Mouse (Mus musculus): Measurements from ENCODE around the gene Rps27a.
"Not testable (repeated sequence)": the region's sequence is repeated elsewhere in the genome, so short reads cannot be mapped to it uniquely, and the experiment has no call there.

The Rps27a gene

DNA sequence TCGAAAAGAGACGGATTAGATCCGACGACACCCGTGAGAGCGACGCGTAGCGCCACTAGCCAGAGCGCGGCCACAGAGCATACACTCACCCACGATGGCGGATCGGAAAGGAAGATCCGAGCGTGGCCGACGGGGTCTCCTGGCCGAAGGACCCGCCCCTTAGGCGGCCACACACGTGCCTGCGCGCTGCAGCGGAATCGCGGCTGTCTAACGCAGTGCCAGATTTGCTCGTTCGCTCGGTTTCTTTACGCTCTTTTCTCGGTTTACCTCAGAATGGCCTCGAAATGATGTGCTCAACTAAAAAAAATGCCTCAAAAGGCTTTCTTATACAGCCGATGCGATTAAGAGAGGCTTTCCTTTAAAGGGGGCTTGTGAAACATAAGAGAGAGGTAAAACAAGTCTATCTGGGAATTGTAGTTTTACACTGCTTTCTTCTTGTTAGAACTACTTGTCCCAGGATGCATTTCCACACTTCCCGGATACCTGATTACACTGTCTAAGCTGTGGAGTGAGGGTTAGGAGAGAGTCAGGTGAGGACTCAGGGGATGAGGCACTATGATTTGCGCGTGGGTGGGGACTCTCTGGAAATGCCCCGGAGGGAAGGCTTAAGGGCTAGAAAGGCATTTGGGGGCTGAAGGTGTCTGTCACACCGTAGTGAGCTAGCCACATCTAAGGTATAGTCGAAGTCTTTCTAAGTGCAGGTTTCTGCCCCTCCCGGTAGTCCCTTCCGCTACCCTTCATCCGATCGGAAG is at the start of gene Rps27a, which contains the start of gene Clhc1:
Rps27a (minus strand) TSS at position 358 of the 752 bp plus-strand sequence.
Clhc1 (plus strand) TSS at position 199 of the 752 bp plus-strand sequence.
- peak; percentile 93 to 95 for DNase-seq

DNA sequence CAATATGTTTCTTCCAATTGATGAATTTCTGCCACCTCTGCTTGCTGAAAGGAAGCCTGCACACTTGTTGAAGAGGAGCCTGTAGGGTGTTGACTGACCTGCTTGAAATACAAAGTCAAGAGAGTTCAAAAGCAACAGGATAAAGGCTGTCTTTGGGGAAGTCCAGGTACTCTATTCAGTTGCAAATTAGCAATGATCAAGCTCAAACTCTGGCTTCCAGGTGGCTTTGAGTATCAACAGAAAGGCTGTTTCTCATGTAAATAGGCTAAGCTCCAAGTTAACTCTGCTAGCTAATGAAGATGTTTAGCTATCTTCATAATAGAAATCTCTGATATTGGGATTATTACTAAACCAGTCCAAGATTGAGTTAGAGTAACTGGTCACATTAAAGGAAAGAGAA is 49.2 kb upstream of the Rps27a start:
- DNase-seq: no peak

DNA sequence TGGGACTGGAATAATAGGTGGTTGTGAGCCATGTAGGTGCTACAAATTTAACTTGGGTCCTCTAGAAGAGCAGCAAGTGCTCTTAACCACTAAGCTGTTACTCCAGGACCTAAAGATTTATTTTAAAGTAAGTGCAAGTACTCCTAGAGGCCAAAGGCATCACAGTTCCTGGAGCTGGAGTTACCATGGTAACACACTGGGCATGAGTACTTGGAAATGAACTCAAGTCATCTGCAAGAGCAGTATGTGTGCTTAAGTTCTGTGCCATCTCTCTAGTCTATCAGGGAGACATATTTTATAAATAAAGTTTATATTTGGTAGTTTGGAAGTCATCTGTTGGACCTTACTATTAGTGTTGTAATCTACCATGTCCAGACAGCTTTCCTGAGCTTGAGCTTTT is 47.3 kb upstream of the Rps27a start:
- no peak for DNase-seq

DNA sequence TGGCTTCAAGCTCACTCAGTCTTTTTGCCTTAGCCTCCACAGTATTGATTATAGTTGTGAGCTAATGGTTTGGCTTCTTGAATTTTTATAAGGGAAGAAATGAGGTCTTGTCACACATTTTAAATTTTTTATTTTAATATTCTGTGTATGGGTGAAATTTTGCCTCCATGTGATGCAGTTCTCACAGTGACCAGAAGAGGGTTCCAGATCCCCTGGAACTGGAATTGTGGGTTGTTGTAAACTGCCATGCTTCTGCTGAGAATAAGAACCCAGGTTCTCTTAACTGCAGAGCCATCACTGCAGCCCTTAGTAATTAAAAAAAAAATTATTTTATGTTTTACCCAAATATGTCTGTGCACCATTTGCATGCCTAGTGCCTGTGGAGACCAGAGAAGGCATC is 31.7 kb upstream of the Rps27a start:
- no peak for DNase-seq

DNA sequence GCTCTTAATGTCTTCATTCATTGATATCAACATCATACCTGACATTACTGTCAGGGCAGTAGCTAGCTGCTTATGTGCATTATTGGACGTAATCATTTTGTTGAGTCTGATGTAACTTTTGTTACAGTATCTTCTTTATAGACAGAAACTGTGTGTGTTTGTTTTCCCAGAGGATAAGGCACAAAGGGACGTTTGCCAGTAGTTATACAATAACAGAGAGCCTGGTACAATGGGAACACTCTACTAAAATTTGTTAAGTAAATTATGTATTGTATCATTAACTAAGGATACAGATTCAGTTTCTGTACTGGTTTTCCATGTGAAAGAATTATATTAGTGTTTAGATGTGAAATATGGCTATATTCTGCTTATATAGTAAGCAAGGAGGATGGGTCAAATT is 24.7 kb upstream of the Rps27a start:
- DNase-seq: no peak

DNA sequence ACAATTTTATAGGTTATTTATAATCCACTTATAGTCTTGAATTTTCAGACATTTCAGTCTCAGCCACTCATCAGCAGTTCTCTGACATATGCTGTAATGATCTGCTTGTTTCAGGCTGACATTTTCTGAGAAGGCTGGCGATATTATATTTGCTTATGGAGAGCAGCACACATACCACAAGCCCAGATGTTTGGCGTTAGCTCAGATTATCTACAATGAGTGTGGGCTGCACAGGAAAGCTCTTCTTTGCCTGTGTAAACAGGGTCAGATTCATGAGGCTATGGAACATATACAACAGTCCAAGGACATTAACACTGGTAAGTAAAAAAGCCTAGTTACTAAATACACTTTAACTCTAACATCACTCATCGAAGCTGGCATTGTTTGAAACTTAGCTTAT is 23.6 kb upstream of the Rps27a start:
- DNase-seq: no peak

DNA sequence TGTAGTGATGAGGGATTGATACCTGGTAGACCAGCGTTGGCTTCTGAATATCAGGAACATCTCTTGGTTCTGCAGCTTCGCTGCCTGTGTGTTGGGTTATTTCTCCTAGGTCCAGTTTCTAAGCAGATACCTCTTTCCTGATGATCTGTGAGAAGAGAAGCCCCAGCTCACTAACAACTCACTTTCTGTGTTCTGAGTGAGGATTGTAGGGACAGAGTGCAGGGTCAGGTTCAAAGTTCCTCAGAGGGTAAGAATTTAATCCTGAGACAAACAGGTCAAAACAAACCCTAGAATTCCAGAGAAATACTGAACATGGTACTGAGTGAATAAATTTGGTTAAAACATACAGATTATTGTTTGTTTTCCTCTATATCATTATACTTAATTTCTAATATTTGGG is 15.5 kb upstream of the Rps27a start:
- DNase-seq: no peak

DNA sequence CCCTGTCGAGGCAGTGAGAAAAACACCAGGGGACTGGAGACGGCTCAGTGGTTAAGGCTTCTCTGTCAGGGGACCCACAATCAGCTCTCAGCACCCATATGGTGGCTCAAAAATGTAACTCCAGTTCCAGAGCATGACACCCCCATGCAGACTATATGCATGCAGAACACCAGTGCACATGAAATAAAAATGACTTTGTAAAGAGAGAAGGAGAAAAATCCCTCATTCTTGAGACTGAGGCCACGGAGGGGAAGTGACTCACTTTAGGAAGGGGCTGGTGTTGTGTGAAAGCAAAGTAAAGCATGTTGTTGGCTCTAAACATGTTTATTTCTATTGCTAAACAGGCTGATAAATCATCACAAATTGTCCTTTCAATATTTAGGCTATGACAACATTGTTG is 13.1 kb upstream of the Rps27a start:
- no peak for DNase-seq

DNA sequence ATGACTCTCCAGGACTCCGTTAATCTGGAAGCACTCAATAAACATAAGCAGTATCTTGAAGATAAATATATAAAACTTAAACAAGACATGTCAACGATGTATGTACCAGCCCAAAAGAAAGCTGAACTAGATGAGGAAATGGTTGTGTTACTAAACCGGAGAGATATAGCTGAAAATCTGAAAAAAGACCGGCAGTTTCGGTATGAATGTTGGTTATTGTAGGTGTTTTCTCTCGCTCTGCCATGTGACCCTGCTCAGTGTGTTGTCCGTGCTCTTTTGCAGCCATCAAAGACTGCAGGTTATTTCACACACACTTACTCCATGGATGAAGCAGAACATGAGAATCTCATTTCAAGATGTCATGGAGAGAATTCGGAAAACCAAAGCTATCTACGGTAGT is 12.5 kb upstream of the Rps27a start:
- DNase-seq: no peak

DNA sequence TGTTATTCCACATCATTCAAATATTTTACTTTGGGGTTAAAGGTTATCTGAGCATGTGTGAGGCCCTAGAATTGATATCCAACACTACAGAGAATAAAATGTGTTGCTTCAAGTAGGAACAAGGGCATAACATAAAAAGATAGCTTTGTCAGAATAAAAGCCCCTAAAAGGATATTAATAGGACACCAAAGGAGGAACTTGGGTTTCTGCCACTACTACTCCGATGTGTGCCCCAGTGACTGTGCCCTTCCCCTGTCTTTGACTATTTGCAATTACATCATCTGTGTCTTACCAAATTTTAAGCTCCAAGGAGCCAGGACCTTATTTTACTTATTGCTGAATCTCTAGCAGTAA is 1.5 kb upstream of the Rps27a start:
- no peak for DNase-seq

DNA sequence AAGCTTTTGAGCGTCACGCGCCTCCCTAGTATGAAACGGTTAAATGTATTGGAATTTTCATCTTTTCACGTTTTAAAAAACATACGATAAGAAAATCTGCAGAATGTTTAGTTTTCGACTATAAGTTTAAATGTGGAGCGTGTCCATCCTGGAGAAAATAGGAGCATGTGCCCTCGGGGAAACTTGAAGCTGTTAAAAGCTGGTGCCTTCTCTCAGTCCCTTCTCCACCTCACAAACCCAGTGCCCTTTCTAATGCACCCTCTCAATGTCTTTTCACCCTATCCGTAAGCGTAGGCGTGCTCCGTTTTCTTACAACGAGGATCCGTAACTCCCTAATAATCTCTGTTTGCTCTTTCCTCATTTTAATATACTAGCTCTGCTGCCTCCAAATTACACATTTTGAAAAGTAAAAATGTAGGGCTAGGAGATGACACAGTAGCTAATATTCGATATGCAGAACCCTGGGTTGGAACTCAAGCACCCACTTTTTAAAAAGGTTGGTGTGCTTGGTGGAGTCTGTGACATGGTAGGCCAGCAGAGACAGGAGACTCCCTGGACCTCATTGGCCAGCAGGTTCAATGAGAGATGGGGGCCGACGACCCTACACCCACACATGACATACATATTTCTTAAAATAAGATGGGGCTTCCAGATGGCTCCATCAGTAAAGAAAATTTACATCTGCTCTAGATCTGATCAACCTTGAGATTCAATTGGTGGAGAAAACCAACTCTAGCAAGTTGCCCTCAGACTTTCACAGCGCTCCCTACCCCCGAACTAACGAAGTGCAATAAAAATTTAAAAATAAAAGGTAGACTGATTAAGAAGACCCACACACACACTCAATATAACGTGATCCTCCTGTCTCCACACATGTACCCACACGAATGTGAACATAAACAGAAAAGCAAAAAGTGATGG is 855 bp upstream of the Rps27a start:
- DNase-seq: peak in 1 of 2 experiments; percentile 8

DNA sequence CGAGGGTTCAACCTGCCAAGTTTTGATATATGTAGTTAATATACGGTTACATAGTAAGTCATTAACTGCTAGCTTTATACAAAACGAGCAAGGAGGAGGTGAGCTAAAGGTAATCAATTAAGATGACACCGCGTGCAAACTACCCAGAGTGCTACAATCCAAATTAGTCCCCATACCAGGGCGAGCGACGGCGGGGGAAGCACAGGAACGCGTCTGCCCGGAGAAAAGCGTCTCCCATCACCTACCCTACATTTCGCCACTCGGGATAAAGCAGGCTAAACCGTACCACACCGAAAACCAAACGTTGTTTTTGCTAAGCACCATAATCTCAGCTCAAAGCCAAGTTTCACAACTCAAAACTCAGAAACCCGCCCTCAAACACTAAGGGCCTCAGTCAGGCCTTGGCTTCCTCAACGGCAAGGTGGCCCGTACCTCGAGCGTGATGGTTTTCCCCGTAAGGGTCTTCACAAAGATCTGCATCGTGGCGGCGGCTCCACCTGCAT is 609 bp downstream of the Rps27a start:
- DNase-seq: no peak

DNA sequence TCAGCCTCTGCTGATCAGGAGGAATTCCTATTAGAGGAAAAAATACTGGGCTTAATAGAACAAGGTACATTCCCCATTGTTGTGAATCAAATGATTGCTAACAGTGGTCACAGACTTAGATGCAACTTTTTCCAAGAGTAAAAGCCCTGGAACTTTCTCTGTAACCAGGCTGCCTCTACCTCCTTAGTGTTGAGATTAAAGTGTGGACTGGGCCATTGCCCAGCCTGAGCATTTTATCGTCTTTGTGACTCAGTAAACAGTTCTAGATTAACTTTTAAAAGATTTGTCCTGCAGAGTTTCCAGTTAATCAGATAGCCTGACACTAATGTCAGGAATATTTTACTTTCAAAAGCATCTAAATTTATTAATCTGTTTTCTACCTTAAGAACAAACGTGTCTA is 1.1 kb downstream of the Rps27a start:
- DNase-seq: no peak

DNA sequence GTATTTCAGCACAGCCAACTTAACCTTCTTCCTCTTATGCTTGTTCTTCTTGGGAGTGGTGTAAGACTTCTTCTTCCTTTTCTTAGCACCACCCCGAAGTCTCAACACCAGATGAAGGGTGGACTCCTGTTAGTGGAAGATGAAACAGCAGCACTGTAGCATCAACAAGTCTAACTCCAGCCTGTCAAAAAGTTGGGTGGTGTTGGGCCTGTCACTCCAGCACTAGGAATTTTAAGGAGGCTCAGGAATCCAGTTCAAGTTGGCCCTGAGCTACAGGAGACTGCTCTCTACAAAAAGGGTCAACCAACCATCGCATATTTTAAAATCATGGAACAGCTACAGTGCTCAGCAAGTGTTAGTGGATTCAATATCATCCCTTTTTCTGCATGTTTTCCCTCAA is 1.6 kb downstream of the Rps27a start:
- not testable (repeated sequence) for DNase-seq

DNA sequence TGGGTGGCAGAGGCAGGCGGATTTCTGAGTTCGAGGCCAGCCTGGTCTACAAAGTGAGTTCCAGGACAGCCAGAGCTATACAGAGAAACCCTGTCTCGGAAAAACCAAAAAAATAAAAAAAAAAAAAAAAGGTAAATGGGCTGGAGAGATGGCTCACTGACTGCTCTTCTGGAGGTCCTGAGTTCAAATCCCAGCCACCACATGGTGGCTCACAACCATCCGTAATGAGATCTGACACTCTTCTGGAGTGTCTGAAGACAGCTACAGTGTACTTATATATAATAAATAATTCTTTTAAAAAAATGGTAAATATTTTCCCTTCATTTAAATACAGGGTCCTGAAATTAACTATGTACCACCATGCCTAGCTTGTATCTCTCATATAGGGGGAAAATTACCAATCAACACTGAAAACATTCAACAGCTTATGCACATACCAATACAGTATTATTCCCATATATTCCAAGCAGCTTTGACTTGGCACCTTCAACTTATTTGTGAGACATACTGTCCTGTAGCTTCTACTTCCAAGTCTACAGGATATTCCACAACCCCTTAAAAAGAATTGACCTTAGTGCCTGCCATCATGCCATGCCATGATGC is 2.7 kb downstream of the Rps27a start:
- not testable (repeated sequence) for DNase-seq

DNA sequence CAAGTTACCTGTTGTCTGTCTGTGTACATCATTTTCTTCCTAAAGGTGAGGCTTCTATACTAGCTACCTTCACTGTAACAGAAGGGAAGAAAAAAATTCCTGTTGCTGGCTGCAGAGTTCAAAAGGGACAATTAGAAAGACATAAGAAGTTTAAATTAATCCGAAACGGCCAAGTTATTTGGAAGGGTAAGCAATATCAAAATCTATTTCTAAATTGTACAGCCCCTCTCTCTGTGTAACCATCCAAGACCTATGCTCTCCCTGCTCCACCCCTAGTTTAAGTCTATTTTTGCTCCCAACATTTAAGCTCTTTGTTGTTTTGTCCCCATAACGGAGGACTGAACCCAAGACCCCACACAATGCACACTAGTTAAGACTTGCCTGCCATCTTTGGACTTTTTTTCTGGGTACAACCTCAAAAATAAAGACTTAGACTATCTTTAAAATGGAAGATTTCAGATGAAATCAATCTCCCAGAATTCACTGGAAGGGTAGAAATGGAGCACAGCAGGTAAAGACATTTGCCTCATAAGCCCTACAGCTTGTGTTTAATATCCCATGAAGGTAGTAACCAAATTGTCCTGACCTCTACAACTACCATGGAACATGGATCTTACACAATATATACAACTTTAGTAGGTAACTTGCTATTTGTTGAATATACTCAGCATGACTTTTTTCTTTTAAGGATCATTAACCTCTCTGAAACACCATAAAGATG is 3.5 kb downstream of the Rps27a start:
- DNase-seq: no peak

DNA sequence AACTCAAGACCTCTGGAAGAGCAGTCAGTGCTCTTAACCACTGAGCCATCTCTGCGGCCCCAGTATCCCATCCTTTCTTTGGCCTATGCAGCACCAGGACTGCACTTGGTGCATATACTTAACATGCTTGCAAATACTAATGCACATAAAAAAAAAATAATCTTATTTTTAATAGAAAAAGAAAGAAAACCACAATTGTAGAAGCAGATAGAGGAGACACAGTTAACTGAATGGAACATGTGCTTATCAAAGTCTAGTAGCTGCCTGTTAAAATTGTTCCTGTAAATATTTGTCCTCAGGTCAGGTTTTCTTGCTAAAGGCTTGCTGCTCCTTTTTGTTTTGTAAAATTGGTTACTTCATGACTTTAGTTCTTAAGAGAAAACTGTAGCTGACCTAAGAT is 9.7 kb downstream of the Rps27a start:
- no peak for DNase-seq

DNA sequence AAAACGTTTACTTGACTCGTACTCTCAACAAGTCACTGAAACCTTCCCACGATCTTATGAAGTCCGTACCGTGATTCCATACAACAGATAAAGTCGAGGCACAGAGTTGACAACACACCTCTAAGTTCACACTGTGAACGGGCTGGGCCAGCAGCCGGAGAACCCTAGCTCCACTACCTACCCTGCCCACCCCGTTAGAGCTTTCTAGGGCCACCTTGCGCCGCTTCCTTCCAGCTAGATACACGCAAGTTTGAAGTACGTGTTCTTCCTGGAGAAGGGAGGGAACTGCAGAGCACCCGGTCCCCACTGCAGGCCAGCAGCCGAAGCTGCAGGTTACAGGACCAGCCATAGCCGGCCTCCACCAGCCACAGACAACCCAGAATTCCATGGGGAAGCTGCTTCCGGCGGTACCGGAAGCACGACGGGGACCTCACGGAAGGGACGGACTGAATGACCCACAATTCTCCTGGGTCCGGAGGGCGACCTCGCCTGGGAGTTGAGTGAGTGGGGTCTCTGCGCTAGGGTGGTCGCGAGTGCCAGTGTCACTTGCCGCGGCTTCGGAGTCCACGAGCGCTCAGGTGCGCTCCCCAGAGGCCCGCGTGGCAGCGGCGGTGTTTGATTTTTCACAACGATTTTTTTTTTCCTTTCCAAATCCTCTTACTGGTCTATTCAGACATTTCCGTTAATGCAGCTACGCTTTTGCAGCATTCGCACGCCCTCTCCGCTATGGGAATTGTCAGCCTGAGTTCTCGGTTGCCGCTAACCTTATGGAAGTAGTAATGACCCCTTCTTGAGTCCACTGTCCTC is 21.7 kb downstream of the Rps27a start, which contains the start of gene Mtif2:
Mtif2 (plus strand) TSS at position 421 of the 807 bp plus-strand sequence.
- DNase-seq: peak; percentile 76 to 81

DNA sequence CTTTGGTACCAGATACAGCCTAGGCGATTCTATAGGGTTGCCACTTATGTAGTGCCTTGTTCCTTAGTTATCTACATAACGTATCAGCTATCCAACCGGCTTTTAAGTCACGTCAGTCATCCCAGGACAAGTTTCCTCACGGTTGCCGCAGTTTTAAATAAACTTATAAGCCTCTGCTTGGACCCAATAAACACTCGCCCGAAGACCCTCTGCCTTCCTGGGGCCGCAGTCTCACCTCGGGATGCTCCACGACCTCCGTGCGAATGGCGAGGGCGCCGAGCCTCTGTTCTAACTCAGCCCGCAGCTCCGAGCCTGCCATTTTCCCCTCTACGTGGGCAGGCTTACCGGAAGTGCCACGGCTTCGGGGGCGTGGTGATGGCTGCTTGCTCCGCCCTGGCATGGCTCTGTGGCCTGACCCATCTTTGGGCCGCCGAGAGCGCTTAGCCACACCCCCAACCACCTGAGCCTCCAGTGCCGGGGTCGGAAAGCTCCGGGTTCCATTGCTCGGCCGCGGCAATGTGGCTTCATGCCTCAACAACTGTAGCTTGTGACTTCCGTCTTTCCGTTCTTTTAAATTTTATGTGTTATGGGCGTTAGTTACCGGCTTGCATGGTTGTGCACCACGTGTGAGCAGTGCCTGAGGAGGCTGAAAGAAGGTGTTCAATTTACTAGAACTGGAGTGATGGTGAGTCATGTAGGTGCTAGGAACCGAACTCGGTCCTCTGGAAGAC is 33.1 kb downstream of the Rps27a start, which contains the start of gene Prorsd1:
Prorsd1 (minus strand) TSS at position 352 of the 731 bp plus-strand sequence.
- peak; percentile 86 to 91 for DNase-seq

DNA sequence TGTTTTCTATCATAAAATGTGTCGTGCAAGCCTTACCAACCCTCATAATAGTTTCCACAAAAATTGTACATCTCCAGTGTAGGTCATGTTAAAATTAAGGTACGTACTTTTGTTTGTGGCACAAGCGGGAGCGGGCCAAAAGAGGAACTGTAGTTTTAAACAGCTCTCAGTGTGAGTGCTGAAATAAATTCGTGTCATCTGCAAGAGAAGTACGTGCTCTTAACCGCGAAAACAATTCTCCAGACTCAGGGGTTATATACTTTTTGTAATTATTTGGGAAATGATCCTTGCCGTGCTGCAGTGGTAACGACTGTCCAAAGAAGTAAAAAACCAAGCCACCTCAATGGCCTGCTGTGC is 33.6 kb downstream of the Rps27a start:
- DNase-seq: no peak

All from cerebellum, adult 18-20 months (tissue).